Mouse (Mus musculus): ENCODE data around the gene Pcna.
A peak's percentile ranks its signal among the peaks of the same experiment; 100 is the strongest.
"Not testable (repeated sequence)": the region's sequence is repeated elsewhere in the genome, so short reads cannot be mapped to it uniquely, and the experiment has no call there.

The Pcna gene

GRCm38 (mm10) chr2:132276249-132276648, 23.1 kb upstream of the Pcna start:
- DNase-seq (ENCODE audit: extremely low read depth, low read depth): no peak

- no peak for DNase-seq (ENCODE audit: extremely low read depth, low read depth)
Measured at GRCm38 (mm10) chr2:132275527-132275926, 22.4 kb upstream of the Pcna start.

- no peak for DNase-seq (ENCODE audit: extremely low read depth, low read depth)
Measured at GRCm38 (mm10) chr2:132272694-132273389, 19.7 kb upstream of the Pcna start.

- no peak for DNase-seq (ENCODE audit: extremely low read depth, low read depth)
Measured at GRCm38 (mm10) chr2:132270331-132270951, 17.3 kb upstream of the Pcna start.

GRCm38 (mm10) chr2:132269217-132269616, 16.1 kb upstream of the Pcna start:
- no peak for DNase-seq (ENCODE audit: extremely low read depth, low read depth)

- DNase-seq (ENCODE audit: extremely low read depth, low read depth): no peak
Measured at GRCm38 (mm10) chr2:132266086-132266485, 13.0 kb upstream of the Pcna start.

GRCm38 (mm10) chr2:132265196-132265595, 12.1 kb upstream of the Pcna start:
- peak; percentile 90 for DNase-seq (ENCODE audit: extremely low read depth, low read depth)

- no peak for DNase-seq (ENCODE audit: extremely low read depth, low read depth)
Measured at GRCm38 (mm10) chr2:132264266-132264710, 11.2 kb upstream of the Pcna start.

- DNase-seq (ENCODE audit: extremely low read depth, low read depth): no peak
Measured at GRCm38 (mm10) chr2:132263421-132264265, 10.5 kb upstream of the Pcna start.

GRCm38 (mm10) chr2:132262879-132263398, 9.8 kb upstream of the Pcna start, which contains the start of gene Cds2:
Gene Cds2 (plus strand): TSS chr2:132263148.
- DNase-seq (ENCODE audit: extremely low read depth, low read depth): peak; percentile 94

- no peak for DNase-seq (ENCODE audit: extremely low read depth, low read depth)
Measured at GRCm38 (mm10) chr2:132262175-132262574, 9.1 kb upstream of the Pcna start.

- no peak for DNase-seq (ENCODE audit: extremely low read depth, low read depth)
Measured at GRCm38 (mm10) chr2:132260601-132261000, 7.5 kb upstream of the Pcna start.

- no peak for DNase-seq (ENCODE audit: extremely low read depth, low read depth)
Measured at GRCm38 (mm10) chr2:132257350-132258068, 4.4 kb upstream of the Pcna start.

GRCm38 (mm10) chr2:132253603-132254002, 489 bp upstream of the Pcna start:
- DNase-seq (ENCODE audit: extremely low read depth, low read depth): no peak

GRCm38 (mm10) chr2:132251911-132252310, 1.2 kb downstream of the Pcna start:
- DNase-seq (ENCODE audit: extremely low read depth, low read depth): no peak

GRCm38 (mm10) chr2:132247539-132248313, 5.4 kb downstream of the Pcna start, which contains the start of gene Tmem230:
Gene Tmem230 (minus strand): TSS chr2:132247807.
- DNase-seq (ENCODE audit: extremely low read depth, low read depth): no peak

GRCm38 (mm10) chr2:132243370-132243769, 9.7 kb downstream of the Pcna start:
- DNase-seq (ENCODE audit: extremely low read depth, low read depth): no peak

GRCm38 (mm10) chr2:132240457-132240856, 12.7 kb downstream of the Pcna start:
- DNase-seq (ENCODE audit: extremely low read depth, low read depth): not testable (repeated sequence)

GRCm38 (mm10) chr2:132239434-132239833, 13.7 kb downstream of the Pcna start:
- not testable (repeated sequence) for DNase-seq (ENCODE audit: extremely low read depth, low read depth)

- DNase-seq (ENCODE audit: extremely low read depth, low read depth): no peak
Measured at GRCm38 (mm10) chr2:132235975-132236374, 17.1 kb downstream of the Pcna start.

Data from MEL-GATA-1-ER (cell line).